Mouse (Mus musculus) kidney, postnatal 0 days (tissue): ENCODE data around the gene Oaz2. TPM values are rescaled to one million over a fixed set of nuclear protein-coding genes. Genes with fewer than 3 reads are reported as not detected.

Experiments used
- ATAC-seq: fragments of 200-750 bp; cut with Nextera tagmentation; replicated peaks from 2 replicates; pipeline ENCODE4 v1.8.0; 2017; ENCODE audit warnings: low read depth, moderate number of reproducible peaks, moderate TSS enrichment, moderate library complexity; ENCODE audit not compliant: low FRiP score
- DNase-seq: peaks from one replicate; pipeline ENCODE4 v3.0.0-alpha.2; 2016; ENCODE audit warnings: low spot score
- H3K27ac ChIP-seq: fragments of 300-500 bp; sonication (generic); 2 replicates; pipeline ENCODE4 v1.5.1; 2014; ENCODE audit warnings: mild to moderate bottlenecking
- H3K27me3 ChIP-seq: fragments of 300-500 bp; sonication (generic); 2 replicates; pipeline ENCODE4 v1.6.1; 2014; ENCODE audit warnings: low read length, mixed read lengths; ENCODE audit not compliant: insufficient read depth
- H3K36me3 ChIP-seq: fragments of 300-500 bp; sonication (generic); 2 replicates; pipeline ENCODE4 v1.6.1; 2014; ENCODE audit warnings: low read length, mixed read lengths; ENCODE audit not compliant: insufficient read depth
- H3K4me1 ChIP-seq: fragments of 300-500 bp; sonication (generic); replicated peaks from 2 replicates; pipeline ENCODE4 v1.6.1; 2014; ENCODE audit warnings: antibody characterized with exemption, low read length, mixed read lengths; ENCODE audit not compliant: insufficient read depth
- H3K4me2 ChIP-seq: fragments of 300-500 bp; sonication (generic); 2 replicates; pipeline ENCODE4 v1.6.1; 2014; ENCODE audit warnings: mild to moderate bottlenecking, low read length, moderate library complexity, mixed read lengths
- H3K4me3 ChIP-seq: fragments of 300-500 bp; sonication (generic); replicated peaks from 2 replicates; pipeline ENCODE4 v1.5.1; 2014; ENCODE audit warnings: low read depth, low read length
- H3K9ac ChIP-seq: fragments of 300-500 bp; sonication (generic); 2 replicates; pipeline ENCODE4 v1.6.1; 2014; ENCODE audit warnings: low read depth, low read length
- H3K9me3 ChIP-seq: fragments of 300-500 bp; sonication (generic); replicated peaks from 2 replicates; pipeline ENCODE4 v1.6.1; 2016; ENCODE audit warnings: low read length, inconsistent platforms, mixed read lengths
- CTCF ChIP-seq: IDR thresholded peaks from 2 replicates; pipeline ENCODE4 v1.5.1; 2016; ENCODE audit warnings: antibody characterized with exemption, low read depth, mild to moderate bottlenecking, moderate library complexity
- WGBS: fragments of 180-500 bp; shearing (Covaris S2); extraction: QIAGEN DNeasy Blood & Tissue Kit; methylation state at CpG from one replicate; pipeline ENCODE4 v1.1.7; 2014; 5-methylcytosine and 5-hydroxymethylcytosine counted together
- polyA plus RNA-seq: library from polyadenylated mRNA; unstranded; fragments of >200 nt; fragmentation: Nextera tagmentation; extraction: Ambion mirVana; gene quantifications from 2 replicates; pipeline ENCODE4 v1.2.1, GENCODE M21; 2015

The Oaz2 gene
- 299 and 305 TPM in 2 replicates for polyA plus RNA-seq

DNA sequence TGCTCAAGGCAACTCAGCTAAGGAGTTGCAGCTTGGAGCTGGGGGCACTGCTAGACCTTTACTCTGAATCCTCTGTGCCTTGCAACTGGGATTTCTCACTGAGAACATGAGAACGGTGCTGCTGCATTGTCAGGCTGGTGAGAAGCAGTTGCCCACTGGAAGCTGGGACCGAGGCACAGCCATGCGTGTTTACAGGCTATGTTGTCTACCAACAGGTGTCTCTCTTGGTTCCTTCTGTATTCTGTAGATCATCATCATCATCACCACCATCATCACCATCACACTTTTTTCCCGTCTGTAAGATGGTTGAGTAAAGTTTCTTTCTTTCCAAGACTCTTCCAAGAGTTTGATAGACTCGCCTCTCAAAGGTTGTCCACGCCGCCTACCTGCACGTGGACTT lies at the start of gene Oaz2:
Oaz2 (plus strand) TSS at position 301 of the 400 bp plus-strand sequence.
- ATAC-seq = no peak
- H3K9me3 ChIP-seq = no peaks in the 10 kb centered on the region
- 90% methylated on average over 8 of the region's 8 CpGs for WGBS

DNA sequence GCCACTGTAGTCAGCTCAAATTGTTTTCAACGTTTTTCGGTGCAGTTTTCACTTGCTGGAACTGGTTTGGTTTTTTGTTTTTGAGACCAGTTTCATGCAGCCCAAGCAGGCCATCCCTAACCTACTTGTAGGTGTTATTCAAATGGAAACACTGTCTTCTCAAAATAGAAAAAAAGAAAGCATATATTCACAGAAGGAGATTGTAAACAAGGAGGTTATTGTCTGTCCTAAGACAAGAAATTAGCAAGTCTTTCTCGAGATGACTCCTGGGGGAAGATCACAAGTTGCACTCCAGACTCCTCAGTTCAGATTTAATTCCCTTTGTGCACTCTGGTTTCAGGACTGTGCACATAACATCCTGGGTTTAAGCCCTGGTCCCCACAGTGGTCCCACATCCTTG lies 48.5 kb upstream of the Oaz2 start:
- H3K36me3 ChIP-seq = no peaks in the 10 kb centered on the region
- ATAC-seq (no peak), DNase-seq (no peak)
- H3K9ac ChIP-seq = no peak overlapping the region
- no peaks in the 10 kb centered on the region for H3K4me1 ChIP-seq
- no peak overlapping the region for H3K4me3 ChIP-seq
- no peak overlapping the region for H3K4me2 ChIP-seq
- no peaks in the 10 kb centered on the region for H3K9me3 ChIP-seq
- 66% methylated on average over 3 of the region's 3 CpGs for WGBS
- no peak overlapping the region for H3K27ac ChIP-seq
- TF ChIP-seq CTCF = no peak
- no peaks in the 10 kb centered on the region for H3K27me3 ChIP-seq

More for the DNA sequence above, at the start of gene Oaz2:
- no peak within 1 kb of the TSS for H3K4me2 ChIP-seq
- no peaks in the 10 kb centered on the region for H3K36me3 ChIP-seq
- no peak within 1 kb of the TSS for H3K9ac ChIP-seq
- H3K4me1 ChIP-seq = no peaks in the 10 kb centered on the region
- H3K4me3 ChIP-seq = no peak within 1 kb of the TSS
- no peaks in the 10 kb centered on the region for H3K27me3 ChIP-seq
- no peak for DNase-seq
- no peak within 1 kb of the TSS for H3K27ac ChIP-seq
- TF ChIP-seq CTCF = no peak

DNA sequence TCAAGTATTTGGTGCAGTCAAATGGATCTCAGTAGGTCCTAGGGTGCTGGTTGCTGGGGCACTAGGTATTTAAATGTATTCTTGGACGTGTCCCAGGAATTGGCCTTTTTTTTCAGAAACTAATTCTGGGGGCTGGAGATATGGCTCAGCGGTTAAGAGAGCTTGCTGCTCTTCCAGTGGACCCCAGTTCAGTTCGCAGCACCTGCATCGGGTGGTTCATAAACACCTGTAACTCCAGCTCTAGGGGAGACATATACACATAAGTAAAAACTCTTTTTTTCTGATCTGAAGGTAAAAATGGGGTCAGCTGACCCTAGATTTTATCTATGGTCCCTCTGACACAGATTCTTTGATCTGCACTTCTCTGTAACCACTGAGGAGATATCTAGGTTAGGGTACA lies 46.6 kb upstream of the Oaz2 start:
- TF ChIP-seq CTCF = no peak
- no peak overlapping the region for H3K9ac ChIP-seq
- WGBS = 94% methylated on average over 4 of the region's 4 CpGs
- no peak overlapping the region for H3K4me2 ChIP-seq
- no peak overlapping the region for H3K4me3 ChIP-seq
- no peaks in the 10 kb centered on the region for H3K27me3 ChIP-seq
- no peaks in the 10 kb centered on the region for H3K36me3 ChIP-seq
- no peak overlapping the region for H3K27ac ChIP-seq
- no peaks in the 10 kb centered on the region for H3K4me1 ChIP-seq
- ATAC-seq = no peak
- no peak for DNase-seq
- H3K9me3 ChIP-seq = no peaks in the 10 kb centered on the region

DNA sequence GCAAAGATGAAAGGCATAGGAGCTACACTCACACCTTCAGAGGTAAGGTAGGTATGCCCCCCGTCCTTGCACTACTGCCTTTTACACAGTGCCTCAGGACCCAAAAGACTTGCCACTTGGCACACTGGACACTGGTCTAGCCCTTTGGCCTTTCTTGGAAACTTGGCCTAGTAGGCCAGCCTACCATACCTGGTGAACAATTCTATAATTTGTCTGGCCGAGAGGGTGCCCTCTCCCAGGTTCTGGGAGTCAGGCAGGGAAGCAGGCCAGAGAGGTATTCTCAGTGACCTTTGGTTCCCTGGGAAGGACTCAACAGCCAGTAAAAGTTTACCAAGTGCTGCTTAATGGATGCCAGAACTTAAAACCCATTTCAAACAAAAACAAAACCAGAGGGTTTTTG lies 46.1 kb upstream of the Oaz2 start:
- 76% methylated on average over 2 of the region's 2 CpGs for WGBS
- DNase-seq (no peak), ATAC-seq (no peak)
- TF ChIP-seq CTCF = no peak
- Histone ChIP-seq H3K9ac (no peak overlapping the region), H3K36me3 (no peaks in the 10 kb centered on the region), H3K4me1 (no peaks in the 10 kb centered on the region), H3K9me3 (no peaks in the 10 kb centered on the region), H3K27ac (no peak overlapping the region), H3K4me3 (no peak overlapping the region), H3K4me2 (no peak overlapping the region), H3K27me3 (no peaks in the 10 kb centered on the region)

DNA sequence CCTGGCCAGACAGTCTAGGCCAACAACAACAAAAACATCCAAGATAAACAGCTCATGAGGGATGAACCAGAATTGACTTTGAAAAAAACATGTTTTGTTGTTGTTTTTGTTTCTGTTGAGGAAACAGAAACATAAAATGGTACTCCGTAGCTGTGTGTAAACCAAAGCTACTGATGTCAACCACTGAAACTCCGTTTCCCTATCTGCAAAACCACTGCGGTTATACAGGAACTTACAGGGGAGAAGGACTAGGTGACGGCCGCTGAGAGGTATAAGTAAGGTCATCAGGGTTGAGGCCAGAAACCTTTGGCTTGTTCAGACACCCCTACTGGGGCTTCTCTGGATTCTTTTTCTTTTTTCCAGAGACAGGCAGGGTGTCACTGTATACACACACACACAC lies 45.0 kb upstream of the Oaz2 start:
- H3K4me2 ChIP-seq = no peak overlapping the region
- no peak for ATAC-seq
- H3K27ac ChIP-seq = no peak overlapping the region
- H3K4me3 ChIP-seq = no peak overlapping the region
- H3K27me3 ChIP-seq = no peaks in the 10 kb centered on the region
- TF ChIP-seq CTCF = no peak
- no peaks in the 10 kb centered on the region for H3K36me3 ChIP-seq
- DNase-seq = no peak
- H3K9me3 ChIP-seq = no peaks in the 10 kb centered on the region
- H3K9ac ChIP-seq = no peak overlapping the region
- WGBS = 67% methylated on average over 5 of the region's 5 CpGs
- no peaks in the 10 kb centered on the region for H3K4me1 ChIP-seq

DNA sequence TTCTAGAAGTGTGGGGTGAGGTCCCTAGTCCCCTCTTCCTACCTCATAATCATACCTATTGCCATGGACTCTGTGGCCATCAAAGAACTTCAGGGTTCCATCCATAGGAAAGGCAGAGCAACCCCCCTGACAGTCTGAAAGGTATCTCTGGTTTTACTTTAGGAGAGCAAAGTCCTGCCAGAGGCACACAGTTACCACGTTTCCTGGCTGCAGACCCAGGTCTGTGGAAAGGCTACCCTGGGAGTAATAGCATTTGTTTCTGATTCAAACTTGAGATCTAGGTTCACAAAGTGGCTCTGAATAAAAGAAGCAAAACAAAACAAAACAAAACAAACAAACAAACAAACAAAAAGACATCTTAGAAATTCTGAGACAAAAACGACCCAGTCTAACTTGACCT lies 43.5 kb upstream of the Oaz2 start:
- Histone ChIP-seq H3K27ac (no peak overlapping the region), H3K4me1 (no peaks in the 10 kb centered on the region), H3K4me2 (no peak overlapping the region), H3K4me3 (no peak overlapping the region), H3K9me3 (no peaks in the 10 kb centered on the region), H3K27me3 (no peaks in the 10 kb centered on the region), H3K9ac (no peak overlapping the region), H3K36me3 (no peaks in the 10 kb centered on the region)
- 76% methylated on average over 2 of the region's 2 CpGs for WGBS
- ATAC-seq = no peak
- no peak for DNase-seq
- no peak for TF ChIP-seq CTCF
